Mouse (Mus musculus) adrenal gland (tissue): ENCODE results near the gene Tbl3.

Experiments used
- intact Hi-C: fragments of 180-260 bp; cut with DNase I; formaldehyde crosslinking; loops from one replicate; pipeline ENCODE4 v1.15.1; 2025
- long read RNA-seq, 2 experiments: library from polyadenylated mRNA; unstranded; transcript quantifications; one replicate each; pipeline ENCODE4 v2.0.0; 2020; ENCODE audit warnings: borderline replicate concordance in 1 of 2; ENCODE audit not compliant: insufficient replicate concordance in 1 of 2

The Tbl3 gene
- long read RNA-seq, experiment 1, full-length matches to known transcripts: 13 of 21 reads
- long read RNA-seq, experiment 1, partial matches to known transcripts: 4 of 21 reads
- long read RNA-seq, experiment 1, other reads (novel, unspliced or antisense): 4 of 21 reads
- long read RNA-seq, experiment 2, full-length matches to known transcripts: 6 of 20 reads
- long read RNA-seq, experiment 2, partial matches to known transcripts: 11 of 20 reads
- long read RNA-seq, experiment 2, other reads (novel, unspliced or antisense): 3 of 20 reads

DNA sequence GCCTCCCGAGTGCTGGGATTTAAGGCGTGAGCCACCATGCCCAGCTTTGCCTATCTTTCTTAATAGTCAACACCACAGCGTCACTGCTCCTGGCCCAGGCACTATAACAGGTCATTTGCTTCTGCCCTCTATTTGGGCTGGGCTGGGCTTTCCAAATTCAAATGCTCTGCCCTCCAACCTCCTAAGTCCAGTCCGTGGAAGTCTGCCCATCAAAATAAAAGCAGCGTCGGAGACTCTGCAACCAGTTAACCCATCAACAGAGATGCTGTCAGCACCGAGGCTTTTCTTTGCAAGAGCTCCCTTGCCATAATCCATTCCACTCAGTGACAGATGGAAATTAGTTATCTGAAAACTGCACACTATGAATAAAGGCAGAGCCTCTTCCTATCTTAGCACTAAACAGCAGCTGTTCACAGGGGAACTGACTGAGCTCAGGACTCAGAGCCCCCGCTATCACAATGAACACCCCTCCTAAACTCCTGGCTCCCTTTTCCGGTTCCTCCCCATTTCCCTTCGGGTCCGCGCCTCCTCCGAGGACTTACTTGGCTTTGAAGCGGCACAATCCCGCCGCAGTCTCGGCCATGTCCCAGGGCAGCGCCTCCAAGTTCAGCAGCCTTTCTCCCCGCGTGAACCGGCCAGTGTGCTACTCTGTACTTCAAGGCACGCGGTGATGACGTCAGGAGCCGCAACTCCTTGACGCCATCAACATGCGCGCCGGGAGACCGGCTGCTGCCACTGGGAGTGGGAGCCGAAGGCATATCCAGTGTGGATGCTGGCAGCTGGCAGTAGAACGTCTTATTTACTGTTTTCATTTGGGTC lies at the start of gene Tbl3:
Gene Tbl3, minus strand, starts transcription at position 679 of the 819 bp plus-strand sequence.
- intact Hi-C loops: no loop called here

DNA sequence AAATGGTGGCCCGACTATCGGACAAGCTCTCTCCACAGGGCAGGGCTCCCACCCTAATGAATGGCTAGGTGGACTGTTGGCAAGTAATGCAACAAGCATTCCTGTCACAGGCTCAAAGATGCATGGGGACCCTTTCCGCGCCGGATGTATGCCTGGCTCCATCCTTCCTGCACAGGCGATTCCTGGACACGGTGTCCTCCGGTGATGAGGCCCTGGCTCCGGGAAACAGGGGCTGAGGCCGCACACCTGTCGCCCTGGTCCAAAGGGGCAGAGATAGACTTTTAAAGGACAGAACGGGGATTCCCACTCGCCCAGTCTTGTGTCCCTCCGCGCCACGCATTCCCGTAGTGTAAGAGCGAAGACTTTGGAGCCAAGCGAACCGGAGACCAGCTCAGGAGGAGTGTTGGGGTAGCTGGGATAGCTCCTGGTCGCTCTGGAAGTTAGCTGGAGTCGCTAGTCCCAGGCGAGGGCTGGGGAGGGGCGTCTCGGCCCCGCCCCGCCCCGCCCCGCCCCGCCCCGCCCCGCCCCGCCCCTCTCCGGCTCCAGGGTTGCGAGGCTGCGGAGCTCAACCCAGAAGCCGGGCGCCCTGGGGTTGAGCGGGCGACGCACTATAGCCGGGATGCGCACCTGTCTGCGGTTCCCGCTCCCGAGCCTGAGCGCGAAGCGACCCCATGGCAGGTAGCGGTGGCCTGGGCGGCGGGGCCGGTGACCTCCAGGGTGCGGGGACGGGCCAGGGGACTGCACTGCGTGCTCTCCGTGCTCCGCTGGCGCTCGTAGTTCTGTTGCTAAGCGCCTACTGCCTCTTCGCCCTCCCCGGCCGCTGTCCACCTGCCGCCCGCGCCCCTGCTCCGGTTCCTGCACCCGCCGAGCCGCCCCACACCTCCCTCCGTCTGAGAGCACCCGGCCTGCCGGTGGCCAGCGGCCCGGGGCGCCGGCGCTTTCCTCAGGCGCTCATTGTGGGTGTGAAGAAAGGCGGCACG lies 45.2 kb upstream of the Tbl3 start, which contains the start of gene Hs3st6:
Gene Hs3st6, plus strand, starts transcription at position 574 of the 980 bp plus-strand sequence.
- intact Hi-C loops: no loop called here

- intact Hi-C loops: no loop called here
These were observed 44.1 kb upstream of the Tbl3 start for GRCm38 (mm10) chr17:24751528-24751927.

GRCm38 (mm10) chr17:24746986-24747385 lies 39.5 kb upstream of the Tbl3 start:
- intact Hi-C loops: loop anchor here (2.0 kb wide), 1 partner anchor 70 kb away; no protein-coding TSS in a partner anchor

- intact Hi-C loops: loop anchor here (2.0 kb wide), 2 partner anchors 71 to 139 kb away; no protein-coding TSS in a partner anchor
These were observed 38.4 kb upstream of the Tbl3 start for GRCm38 (mm10) chr17:24745526-24746497.

DNA sequence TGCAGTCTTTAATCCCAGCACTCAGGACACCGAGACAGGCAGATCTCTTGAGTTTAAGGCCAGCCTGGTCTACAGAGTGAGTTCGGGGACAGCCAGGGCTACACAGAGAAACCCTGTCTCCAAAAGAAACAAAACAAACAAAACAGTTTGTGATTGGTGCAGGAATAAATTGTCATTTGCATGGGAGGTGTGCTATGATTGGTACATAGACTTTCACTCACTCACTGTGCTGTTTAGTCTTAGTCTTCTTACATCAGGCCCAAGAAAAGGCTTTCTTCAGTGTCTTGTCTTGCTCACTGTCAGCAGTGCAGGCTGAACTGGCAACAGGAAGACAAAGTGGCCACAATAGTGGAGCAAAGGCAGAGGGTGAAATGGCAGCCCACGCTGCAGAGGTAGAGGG lies 36.9 kb upstream of the Tbl3 start:
- intact Hi-C loops: loop anchor here (2.0 kb wide), 1 partner anchor 140 kb away; no protein-coding TSS in a partner anchor

DNA sequence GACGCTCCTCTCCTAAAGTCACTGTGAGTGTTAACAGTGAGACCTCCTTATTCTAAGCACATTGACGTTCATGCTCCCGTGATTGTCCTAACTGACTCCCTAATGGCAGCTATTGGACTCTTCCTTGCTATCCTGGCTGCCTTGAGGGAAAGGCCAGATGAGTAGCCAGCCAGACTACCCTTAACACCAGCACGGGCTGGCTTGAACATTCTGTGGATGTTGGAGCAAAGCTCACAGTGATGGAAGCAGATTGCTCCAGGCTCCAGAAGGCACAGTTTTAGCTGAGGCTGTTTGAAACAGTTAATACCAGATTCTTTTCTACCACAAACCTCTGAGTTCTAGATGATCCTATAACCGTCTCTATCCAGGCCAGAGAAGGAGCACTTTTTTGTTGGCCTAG lies 36.4 kb upstream of the Tbl3 start:
- intact Hi-C loops: loop anchor here (2.0 kb wide), 1 partner anchor 141 kb away; no protein-coding TSS in a partner anchor

GRCm38 (mm10) chr17:24742307-24742706 lies 34.8 kb upstream of the Tbl3 start:
- intact Hi-C loops: no loop called here

DNA sequence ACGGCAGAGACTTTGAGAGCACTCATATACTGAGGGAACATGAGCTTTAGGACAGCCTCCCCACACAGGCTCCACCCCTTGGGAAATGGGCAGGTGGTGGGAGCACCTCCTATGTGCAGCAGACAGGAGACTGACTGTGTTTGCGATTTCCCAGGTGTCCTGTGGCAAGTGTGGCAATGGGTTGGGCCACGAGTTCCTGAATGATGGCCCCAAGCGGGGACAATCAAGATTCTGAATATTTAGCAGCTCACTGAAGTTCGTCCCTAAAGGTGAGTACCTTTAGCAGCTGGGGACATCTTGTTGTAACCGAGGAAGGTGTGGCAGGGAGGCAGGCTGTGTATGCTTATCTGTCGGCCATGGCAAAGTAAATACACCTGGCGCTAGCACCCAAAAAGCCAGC lies 32.5 kb upstream of the Tbl3 start:
- intact Hi-C loops: no loop called here

- intact Hi-C loops: no loop called here
These were observed 30.8 kb upstream of the Tbl3 start for GRCm38 (mm10) chr17:24738238-24738637.

GRCm38 (mm10) chr17:24737135-24737810 lies 29.8 kb upstream of the Tbl3 start:
- intact Hi-C loops: loop anchor here (2.0 kb wide), 1 partner anchor 82 kb away; no protein-coding TSS in a partner anchor

- intact Hi-C loops: loop anchor here (2.0 kb wide), 1 partner anchor 82 kb away; no protein-coding TSS in a partner anchor
These were observed 29.0 kb upstream of the Tbl3 start, which contains the start of gene Msrb1 for GRCm38 (mm10) chr17:24736330-24737051. TSS of gene Msrb1 (plus strand) at chr17:24736642.

- intact Hi-C loops: no loop called here
These were observed 28.0 kb upstream of the Tbl3 start for GRCm38 (mm10) chr17:24735446-24735845.

DNA sequence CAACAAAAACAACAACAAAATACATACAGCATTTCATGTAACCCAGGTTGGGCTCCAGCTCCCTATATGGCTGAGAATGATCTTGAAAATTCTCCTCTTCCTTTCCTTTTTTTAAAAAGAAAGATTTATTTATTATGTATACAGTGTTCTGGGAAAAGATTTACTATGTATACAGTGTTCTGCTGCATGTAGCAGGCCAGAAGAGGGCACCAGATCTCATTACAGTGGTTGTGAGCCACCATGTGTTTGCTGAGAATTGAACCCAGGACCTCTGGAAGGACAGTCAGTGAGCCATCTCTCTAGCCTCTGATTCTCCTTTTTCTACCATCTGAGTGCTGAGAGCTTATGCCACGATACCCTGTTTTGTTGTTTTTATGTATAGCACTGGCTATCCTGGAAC lies 27.1 kb upstream of the Tbl3 start:
- intact Hi-C loops: no loop called here

GRCm38 (mm10) chr17:24733434-24734050 lies 26.1 kb upstream of the Tbl3 start:
- intact Hi-C loops: no loop called here

GRCm38 (mm10) chr17:24732233-24732935 lies 24.9 kb upstream of the Tbl3 start:
- intact Hi-C loops: no loop called here

DNA sequence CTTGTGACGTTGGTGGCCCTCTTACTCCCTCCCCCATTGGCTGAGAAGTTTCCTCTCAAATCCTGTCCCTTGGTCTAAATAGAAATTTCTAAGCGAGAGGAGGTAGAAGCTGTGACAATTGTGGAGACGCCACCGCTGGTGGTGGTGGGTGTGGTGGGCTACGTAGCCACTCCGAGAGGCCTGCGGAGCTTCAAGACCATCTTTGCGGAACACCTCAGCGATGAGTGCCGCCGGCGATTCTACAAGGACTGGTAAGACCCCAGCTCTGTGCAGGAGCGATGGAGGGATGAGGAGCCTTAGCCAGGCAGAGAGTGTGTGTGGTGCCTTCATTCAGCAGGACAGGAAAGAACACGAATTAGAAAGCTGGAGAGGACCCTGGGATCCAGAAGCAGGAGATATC lies 23.3 kb upstream of the Tbl3 start:
- intact Hi-C loops: no loop called here
